Mouse (Mus musculus): ENCODE results near the gene Ccp110.
A peak's percentile ranks its signal among the peaks of the same experiment; 100 is the strongest.

Ccp110 gene

DNA sequence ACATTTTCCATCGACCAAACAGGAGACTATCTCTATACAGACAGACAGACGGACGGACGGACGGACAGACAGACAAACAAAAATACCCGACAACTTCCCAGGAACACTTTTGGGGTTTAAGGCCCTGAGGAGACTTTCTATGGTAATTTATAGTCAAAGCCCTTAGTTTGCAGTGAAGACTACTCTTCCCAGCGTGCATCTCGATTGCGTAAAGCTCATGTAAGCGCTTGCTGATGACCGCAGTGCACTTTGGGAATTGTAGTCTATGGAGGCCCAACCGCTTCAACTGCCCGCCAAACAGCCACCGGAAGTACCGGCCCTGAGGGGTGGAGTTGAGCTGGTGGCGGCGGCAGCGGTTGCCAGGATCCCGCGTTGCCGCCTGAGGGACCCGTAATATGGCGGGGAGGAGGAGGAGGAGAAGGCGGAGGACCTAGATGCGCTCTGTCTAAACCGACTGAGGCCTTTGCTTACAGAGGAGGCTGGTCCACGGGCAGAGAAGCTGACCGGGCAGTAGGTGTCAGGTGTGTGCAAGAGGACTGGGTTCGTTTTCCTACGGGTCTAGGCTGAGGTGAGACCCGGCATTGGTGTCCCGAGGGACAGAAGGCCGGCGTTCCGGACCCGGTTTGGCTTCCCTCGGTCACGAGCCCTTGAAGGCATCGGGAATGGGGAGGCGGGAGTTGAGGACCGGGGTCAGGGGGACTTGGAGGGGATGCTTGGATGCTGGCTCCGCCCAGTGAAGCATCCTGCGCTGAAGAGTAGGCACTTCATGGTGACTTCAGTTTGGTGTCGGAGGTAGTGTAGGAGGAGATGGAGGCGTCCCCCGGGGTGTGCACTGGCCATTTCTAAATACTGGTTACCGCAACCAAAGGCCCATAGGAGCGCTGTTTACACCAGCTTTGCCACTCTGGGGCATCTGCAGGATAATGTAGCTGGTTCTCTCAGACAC lies at the start of gene Ccp110:
Gene Ccp110 (plus strand): TSS at position 325 of the 946 bp plus-strand sequence.
- peak; percentile 99 for DNase-seq (ENCODE audit: low spot score)

DNA sequence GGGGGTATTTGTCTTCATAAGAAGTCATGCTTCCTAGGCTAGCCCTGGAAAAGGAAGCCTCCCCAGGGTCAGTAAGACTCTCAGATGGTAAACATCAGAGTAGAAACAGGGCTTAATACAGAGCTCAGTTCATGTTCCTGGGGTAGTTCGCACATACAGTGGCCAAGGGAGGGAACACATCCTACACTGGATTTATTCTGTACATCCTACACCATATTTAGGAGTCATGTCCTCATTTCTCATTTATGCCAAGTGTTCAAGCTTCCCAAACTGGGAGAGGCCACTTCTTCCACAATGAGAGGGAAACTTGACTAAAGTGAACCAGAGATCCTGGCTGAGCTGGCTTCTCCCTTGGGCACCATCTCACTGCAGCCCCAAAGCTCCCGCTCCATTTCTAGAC lies 44.6 kb upstream of the Ccp110 start:
- no peak for DNase-seq (ENCODE audit: low spot score)

DNA sequence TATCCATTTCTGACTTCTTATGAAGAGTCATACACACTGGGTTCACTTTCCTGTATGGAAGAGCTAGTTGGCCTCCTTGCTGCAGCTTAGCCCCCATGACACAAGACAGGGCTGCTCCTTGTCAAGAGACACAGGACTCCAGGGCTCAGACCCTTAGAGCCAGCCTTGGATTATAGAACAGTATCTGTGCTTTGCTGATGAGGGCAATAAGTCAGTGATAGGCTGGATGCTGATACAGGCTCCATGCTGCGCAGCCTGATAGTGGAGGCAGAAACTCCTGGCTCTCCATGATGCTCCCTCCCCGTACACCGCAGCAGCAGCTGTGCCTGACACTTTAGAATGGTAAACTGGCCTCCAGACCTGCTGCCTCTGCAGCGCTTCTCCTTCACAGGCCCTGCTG lies 42.2 kb upstream of the Ccp110 start:
- no peak for DNase-seq (ENCODE audit: low spot score)

DNA sequence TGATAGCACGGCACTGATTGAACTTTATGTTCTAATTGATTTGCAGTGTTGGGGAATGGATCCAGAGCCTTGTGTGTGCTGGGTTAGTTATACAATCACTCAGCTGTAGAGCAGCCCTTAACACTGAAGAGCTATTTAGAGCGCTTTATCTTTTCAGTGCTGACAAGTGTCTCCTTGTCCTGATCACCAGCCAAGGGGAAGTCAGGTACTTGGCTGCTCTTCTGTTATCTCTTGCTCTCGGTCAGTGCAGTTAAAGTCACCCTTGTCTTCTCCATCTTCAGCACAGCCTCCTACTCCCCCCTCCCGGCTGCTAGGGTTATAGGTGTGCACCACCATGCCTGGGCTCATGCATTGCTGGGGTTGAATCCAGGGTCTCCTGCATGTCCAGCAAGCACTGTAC lies 35.5 kb upstream of the Ccp110 start:
- DNase-seq (ENCODE audit: low spot score) = no peak

DNA sequence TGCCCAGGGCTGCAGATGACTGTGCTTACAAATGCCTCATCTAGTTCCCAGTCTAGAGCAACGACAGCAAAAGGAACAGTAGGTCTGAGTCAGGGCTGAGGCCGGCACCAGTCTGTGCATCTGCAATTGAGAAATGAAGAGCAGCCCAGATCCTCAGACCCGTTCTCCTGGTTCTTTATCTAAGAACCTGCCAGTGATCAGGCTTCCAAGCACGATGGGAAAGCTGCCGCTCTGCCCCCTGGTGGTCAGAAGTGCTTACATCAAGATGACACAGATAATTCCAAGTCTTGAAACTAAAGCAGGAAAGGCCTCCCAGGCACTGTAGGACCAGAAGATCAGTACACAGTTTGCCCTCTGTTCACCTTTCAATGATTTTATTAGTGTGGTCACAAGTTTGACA lies 24.2 kb upstream of the Ccp110 start:
- DNase-seq (ENCODE audit: low spot score) = peak; percentile 92

DNA sequence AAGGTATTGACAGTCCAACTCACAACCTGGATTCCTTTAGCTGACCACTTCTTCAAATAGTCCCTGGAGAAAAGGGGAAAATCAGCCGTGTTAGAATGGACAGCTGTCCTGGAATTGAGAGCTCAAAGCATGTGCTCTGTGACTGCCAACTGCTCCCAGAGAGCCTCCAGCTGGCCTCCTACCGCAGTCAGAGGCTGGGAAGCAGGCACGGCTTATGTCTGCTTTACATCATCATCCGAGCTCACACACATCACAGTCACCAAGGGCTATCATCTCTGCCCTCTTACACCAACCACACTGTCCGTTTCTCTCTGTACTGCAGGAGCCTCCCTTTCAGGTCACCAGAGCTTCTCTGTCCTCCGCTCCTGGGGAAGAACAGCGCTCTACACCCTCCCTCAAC lies 23.3 kb upstream of the Ccp110 start:
- DNase-seq (ENCODE audit: low spot score) = no peak

DNA sequence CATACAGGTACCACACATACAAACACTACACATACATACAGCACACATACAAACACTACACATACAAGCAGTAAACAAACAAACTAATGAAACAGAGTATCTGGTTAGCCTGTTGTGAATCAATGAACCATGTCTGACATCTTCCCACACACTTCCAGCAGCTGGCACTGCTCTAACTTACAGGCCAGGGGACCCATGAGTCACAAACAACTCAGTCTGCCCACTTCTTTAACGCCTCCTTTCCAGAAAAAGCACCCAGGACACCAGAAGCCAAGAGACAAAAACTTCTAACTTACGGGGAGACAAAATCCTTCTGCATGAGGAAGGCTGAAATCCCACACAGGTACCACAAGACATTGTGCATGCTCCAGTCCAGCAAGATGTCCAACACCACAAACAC lies 21.1 kb upstream of the Ccp110 start:
- no peak for DNase-seq (ENCODE audit: low spot score)

DNA sequence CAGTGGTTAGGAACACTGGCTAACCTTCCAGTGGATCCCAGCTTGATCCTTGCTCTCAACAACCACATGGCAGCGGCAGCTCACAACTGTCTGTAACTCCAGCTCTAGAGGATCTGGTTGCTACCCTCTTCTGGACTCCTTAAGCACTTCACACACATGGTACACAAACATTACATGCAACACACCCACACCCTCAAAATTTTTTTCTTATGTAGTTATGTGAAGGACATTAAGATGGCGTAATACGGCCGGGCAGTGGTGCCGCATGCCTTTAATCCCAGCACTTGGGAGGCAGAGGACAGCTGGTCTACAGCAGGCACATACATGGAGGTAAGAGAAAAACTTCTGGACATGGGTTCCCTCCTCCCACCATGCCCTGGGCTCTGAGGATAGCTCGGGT lies 16.2 kb upstream of the Ccp110 start:
- DNase-seq (ENCODE audit: low spot score) = no peak

DNA sequence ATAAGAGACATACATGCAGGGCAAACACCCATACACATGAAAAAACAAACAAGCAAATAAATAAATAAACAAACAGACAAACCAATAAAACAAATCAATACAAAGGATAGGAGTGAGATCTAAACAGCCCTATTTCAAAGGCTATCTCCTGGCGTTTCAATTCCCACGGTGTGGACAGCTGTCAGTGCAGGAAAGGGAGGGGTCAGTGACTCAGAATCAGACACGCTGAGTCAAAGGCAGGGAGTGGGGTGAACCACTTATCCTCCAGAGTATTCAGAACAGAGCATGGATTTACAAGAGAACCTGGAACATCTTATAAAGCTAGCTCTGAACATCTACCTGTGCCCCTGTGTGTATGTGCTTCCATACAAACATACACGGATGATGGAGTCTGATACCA lies 15.2 kb upstream of the Ccp110 start:
- no peak for DNase-seq (ENCODE audit: low spot score)

DNA sequence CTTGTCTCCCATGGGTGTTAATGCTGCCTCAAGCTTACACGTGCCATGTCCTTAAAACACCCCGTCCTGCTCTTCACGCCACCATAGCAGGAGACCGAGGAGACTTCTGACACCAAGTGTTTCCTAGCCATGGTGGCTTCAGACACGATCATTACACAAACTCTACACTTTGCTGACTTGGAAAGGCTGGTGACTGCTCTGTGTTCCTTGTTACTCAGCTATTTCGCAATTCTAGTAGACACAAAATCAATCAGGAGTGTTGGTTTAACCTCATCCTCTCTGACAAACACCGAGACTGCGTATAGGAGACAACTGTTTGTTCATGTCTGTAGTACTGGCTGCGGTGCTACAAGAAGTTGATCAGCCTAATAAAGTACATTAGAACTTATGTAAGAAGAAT lies 13.5 kb upstream of the Ccp110 start:
- DNase-seq (ENCODE audit: low spot score) = no peak

DNA sequence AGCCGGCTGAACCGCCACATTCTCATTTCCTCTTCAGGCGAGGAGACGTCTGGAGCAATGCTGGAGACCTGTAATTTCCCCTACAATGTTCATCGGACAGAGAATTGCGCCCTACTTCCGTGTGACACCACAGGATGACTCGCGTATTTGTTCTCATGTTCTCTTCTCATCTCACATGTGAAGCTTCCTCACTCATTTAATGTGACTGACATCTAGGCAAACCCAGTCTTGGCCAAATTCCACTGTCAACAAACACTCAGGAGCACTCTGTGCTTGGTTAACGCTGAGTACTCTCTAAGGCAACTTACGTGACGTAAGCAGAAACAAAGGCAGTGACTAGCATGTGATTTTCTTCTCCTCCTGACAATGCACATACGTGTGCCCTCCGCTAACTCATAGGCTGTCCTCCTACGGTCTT lies 9.2 kb upstream of the Ccp110 start:
- DNase-seq (ENCODE audit: low spot score) = no peak

DNA sequence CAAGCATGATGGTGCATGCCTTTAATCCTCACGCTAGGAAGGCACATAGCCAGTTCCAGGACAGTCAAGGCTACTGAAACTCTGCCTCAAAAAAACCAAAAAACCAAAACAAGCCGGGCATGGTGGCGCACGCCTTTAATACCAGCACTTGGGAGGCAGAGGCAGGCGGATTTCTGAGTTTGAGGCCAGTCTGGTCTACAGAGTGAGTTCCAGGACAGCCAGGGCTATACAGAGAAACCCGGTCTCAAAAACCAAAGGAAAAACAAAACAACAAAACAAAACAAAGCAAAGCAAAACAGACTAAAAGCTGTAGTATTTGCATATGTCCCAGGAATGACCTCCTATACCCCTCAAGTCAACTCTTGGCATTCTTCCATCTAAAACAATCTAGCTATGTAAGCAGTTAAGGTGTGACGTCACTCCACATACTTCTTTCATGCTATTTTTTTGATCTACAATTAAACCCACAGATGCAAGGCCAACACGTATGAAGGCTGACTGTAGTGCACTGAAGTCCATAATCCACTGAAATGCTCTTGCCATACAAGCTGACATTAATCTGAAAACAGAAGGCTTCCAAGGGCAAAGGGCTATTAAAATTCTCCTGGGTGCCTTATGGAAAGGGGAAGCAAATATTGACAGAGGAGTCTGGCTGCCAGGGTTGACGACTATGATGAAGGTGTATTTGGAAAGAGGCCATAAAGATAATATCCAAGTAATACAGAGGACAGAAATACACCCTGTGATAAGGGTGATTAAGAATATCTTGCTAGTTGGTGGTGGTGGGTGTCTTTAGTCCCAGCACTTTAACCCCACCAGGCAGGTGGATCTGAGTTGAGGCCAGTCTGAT lies 8.1 kb upstream of the Ccp110 start:
- no peak for DNase-seq (ENCODE audit: low spot score)

DNA sequence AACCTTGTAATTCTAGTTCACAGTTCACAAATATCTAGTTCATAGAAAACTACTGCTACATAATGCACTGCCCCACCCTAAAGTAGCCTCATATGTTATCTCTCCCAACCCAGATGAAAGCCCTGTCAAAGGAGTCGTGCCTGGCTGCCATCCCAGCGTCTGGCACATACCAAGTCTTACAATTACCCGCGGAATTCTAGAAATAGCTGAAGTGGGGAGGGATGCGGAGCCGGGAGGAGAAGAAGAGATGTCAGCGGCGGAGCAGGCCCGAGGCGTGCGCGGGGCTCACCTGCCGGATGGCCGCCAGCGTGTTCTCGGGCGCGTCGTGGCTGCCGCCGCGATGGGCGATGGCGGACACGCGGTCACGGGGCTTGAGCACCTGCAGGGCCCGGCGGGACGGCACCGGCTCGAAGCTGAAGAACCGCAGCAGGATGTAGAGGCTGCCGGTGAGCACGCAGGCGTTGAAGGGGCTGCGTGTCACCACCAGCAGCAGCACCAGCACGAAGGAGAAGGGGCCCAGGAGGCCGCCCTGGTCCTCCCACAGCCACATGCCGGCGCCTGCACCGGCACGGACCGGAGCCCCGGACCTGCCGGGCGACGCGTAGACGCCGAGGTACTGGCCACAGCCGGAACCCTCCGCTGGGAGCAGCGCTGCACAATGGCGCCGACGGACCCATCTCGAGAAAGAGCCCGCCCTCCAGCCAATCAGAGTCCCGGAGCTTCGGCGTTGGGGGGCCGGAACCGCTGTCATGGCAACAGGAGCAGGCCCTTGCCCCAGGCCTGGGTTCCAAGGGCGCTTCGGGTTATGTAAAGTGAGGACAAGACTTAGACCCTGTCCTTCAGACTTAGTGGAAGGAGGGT lies 7.0 kb upstream of the Ccp110 start, which contains the start of gene Gde1:
Gene Gde1 (minus strand): TSS at position 678 of the 861 bp plus-strand sequence.
- DNase-seq (ENCODE audit: low spot score) = peak; percentile 93

DNA sequence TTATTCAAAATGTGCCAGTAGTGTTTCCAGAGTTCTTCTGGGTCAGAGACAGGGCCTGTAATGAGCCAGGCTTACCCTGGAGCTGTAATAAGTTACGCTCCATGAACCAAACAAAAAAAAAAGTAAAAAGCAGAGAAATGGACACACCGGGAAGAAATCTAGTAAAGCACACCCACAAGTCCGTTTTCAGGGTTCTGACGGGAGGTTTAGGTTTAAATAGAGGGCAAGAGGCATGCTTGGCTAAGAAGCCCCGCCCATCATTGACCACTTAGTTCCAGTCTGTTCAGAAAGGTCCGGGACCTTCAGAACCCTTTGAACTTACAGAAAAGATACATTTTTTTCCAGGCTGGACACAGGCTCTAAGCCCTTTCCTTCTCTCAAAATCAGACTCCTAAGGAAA lies 6.3 kb upstream of the Ccp110 start:
- DNase-seq (ENCODE audit: low spot score) = no peak

DNA sequence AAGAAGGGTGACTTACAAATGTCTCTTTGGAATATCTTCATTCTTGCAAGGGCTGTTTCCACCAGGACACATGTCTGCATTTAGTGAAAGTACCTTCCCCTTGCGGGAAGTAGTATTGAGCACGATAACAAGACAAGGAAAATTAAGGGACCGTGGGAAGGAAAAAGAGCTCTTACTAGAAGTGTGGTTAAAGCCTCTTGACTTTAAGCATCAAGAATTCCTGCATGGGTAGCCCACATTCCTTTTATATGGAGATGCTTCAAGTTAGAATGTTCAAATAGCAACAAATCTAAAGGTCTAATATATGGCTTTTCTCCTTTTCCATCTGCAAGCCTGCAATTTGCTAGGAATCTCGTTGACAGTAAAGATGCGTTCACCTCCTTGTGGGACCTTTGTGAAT lies 5.9 kb upstream of the Ccp110 start:
- DNase-seq (ENCODE audit: low spot score) = no peak

DNA sequence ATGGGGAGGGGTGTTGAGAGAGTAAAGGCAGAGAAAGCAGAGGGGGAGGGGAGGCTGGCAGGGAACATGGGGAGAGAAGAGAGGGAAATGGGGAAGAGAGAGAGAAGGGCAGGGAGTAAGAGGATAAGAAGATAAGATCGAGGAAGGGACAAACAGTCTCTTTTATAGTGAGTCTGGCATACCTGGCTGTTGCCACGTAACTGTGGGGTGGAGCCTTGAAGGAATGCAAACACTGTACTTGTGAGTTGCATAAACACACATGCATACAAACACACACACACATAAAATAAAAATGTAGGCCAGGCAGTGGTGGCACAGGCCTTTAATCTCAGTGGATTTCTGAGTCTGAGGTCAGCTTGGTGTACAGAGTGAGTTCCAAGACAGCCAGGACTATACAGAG lies 5.1 kb upstream of the Ccp110 start:
- no peak for DNase-seq (ENCODE audit: low spot score)

DNA sequence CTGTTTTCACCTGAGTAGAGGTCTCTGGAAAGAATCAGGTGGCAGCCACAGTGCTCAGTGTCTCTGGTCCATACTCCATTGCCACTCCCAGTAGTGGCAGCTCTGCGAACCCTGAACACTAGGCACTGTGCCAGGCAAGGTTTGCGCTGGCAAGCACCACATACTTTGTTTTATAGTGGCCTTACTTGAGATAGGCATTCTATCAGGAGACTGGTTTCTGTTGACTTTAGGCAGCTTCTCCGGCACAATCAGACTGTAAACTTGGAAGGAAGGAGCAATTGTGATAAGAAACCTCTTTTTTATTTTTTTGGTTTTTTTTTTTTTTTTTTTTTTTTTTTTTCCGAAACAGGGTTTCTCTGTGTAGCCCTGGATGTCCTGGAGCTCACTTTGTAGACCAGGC lies 4.3 kb upstream of the Ccp110 start:
- no peak for DNase-seq (ENCODE audit: low spot score)

DNA sequence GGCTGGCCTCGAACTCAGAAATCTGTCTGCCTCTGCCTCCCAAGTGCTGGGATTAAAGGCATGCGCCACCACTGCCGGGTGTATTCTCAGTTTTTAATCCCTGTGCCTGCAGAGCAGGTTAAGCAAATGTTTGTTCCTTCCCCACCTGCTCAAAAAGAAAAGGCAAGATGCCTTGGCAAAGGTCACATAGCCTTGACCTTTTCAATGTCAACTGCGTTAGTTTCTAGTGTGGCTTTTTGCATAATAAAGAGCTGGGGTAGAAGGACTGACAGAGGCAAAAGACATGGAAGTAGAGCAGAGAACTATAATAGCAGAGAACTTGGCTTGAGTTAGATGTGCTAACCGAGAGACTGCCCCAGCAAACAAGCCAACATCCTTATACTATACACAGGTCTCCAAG lies 1.6 kb upstream of the Ccp110 start:
- no peak for DNase-seq (ENCODE audit: low spot score)

DNA sequence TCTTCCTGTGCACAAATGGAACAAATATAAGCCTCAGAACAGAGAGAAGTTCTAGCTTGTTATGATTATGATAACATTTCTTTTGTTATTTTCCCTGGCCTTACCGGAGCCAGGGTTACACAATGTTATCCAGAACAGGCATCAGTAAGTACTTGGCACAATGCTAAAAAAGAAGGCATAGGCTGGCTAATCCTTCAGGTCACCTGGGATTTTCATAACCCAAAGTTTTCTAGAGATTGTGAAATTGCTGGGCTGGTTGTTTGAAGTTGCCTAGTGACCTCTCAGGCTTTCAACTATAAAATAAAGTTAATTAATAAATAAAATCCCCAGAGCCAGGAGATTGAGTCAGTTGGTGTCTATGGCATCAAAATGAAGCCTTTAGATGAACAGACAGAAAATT lies 2.5 kb downstream of the Ccp110 start:
- DNase-seq (ENCODE audit: low spot score) = no peak

DNA sequence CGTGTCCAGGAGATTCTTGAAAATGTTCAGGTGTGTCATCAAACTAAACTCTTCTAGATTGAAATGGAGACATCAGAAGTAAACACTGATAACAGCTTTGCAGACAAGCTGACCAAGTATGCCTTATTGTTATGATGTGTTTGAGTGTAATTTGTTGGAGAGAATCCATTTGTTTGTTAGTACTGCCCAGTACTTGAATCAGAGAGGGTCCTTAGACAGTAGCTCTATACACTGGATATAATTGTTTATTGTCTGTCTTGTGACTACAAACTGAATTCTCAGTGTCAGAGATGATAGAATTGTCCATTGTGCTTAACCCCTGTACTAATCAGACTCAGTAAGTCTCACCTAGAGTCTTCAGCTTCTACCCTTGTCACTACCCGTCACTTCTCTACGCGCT lies 5.7 kb downstream of the Ccp110 start:
- no peak for DNase-seq (ENCODE audit: low spot score)

DNA sequence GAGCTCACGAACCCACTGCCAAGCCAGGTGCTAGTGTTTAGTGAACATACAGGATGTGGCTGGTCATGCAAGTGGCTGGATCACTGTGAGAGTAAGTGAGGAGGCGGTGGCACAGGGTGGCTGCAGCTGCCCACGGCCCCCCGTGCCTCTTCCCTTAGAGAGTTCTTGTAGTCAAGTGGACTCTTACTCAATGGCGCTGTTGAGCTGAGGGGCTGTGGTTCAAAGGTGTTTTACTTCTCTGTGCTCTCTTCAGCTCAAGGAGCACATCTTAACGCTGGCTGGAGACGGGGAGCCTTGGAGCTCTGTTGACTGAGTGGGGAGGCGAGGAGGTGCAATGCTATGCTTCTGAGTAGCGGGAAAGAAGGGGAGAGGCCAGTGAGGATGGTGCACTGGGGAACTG lies 11.6 kb downstream of the Ccp110 start:
- DNase-seq (ENCODE audit: low spot score) = no peak

DNA sequence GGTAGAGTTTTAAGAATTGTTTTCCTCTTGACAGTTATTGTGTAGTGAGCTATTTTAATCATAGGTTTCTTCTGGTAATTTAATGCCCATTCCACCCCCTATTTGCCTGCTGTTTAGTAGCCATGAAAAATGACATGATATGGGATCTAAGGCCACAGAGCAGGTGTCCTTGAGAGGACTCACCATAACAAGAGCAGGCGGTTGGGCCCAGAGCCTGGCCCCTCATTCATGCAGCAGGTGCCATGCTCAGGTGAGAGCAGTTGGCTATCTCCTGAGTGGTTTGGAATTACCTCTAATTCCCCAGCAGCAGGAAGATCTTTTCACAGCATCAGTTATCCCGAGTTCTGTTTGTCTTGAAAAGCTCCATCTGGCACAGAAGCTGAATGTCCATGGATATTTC lies 13.1 kb downstream of the Ccp110 start:
- DNase-seq (ENCODE audit: low spot score) = no peak

Measured in embryo, embryonic 10 days (tissue).